Mouse (Mus musculus) cortical plate, adult 2 months (tissue): ENCODE data around the gene Col9a3.

ENCODE experiments used
- CTCF ChIP-seq: fragments of 200-500 bp; IDR thresholded peaks from 2 replicates; pipeline ENCODE4 v1.5.1; 2011; ENCODE audit warnings: mild to moderate bottlenecking, control low read depth, low read length; ENCODE audit not compliant: insufficient read depth; ENCODE audit errors: extremely low read depth
- POLR2A ChIP-seq: fragments of 200-500 bp; IDR thresholded peaks from 2 replicates; pipeline ENCODE4 v1.6.1; 2011; ENCODE audit warnings: mild to moderate bottlenecking, low read length, control low read depth; ENCODE audit not compliant: insufficient read depth; ENCODE audit errors: extremely low read depth

DNA sequence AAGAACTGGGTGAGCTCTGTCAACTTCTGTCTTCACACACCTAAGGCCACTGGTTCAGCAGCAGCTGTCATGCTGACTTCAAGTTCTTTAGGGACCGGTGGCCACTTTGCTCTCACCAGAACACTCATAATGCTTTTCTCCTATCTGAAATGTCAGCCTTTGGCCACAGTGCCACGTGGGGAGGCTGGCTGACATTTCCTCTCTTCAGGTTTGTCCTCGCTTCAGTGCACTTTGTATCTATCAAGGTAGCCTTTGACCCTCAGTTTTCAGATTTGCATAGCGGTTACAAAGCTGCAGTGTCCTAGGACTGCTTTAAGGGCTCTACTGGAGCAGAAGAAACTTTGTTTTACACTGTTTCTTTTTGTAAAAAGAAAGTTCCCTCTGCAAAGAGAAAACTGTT lies 21.1 kb upstream of the Col9a3 start:
- TF ChIP-seq CTCF (no peak), POLR2A (no peak)
